Mouse (Mus musculus): Measurements from ENCODE around the gene Prl3d3. TPM values are rescaled to one million over a fixed set of nuclear protein-coding genes. Genes with fewer than 3 reads are reported as not detected.
"Not testable (repeated sequence)": the region's sequence is repeated elsewhere in the genome, so short reads cannot be mapped to it uniquely, and the experiment has no call there.

Prl3d3 gene
- total RNA-seq (2021) = not detected
- long read RNA-seq, experiment 1 = 0 reads
- long read RNA-seq, experiment 2 = 0 reads

GRCm38 (mm10) chr13:27156490-27156889 is at the start of gene Prl3d3:
TSS of gene Prl3d3 (plus strand) at chr13:27156790.
- not testable (repeated sequence) for DNase-seq (ENCODE audit: low spot score in 2 of 2)

GRCm38 (mm10) chr13:27121398-27121797 is 35.2 kb upstream of the Prl3d3 start, which contains the start of gene Prl3d2:
TSS of gene Prl3d2 (plus strand) at chr13:27121698.
- DNase-seq (ENCODE audit: low spot score in 2 of 2) = not testable (repeated sequence)

GRCm38 (mm10) chr13:27148264-27148663 is 8.3 kb upstream of the Prl3d3 start:
- no peak for DNase-seq (ENCODE audit: low spot score in 2 of 2)

- no peak for DNase-seq (ENCODE audit: low spot score in 2 of 2)
Measured at GRCm38 (mm10) chr13:27196359-27196758, 39.8 kb downstream of the Prl3d3 start, which contains the start of gene Prl3c1. TSS of gene Prl3c1 (plus strand) at chr13:27196659.

Other genes starting within 250 kb of the Prl3d3 start
- gene Prl, start 99.2 kb upstream of the Prl3d3 start, total RNA-seq (2021) = not detected
- gene Prl3d1, start 62.6 kb upstream of the Prl3d3 start, total RNA-seq (2021) = not detected
- gene Prl3d2, start 35.1 kb upstream of the Prl3d3 start, total RNA-seq (2021) = not detected
- gene Prl3c1, start 39.9 kb downstream of the Prl3d3 start, total RNA-seq (2021) = not detected
- not detected for gene Prl3b1, start 85.1 kb downstream of the Prl3d3 start, total RNA-seq (2021)
- not detected for gene Prl3a1, start 102.6 kb downstream of the Prl3d3 start, total RNA-seq (2021)
- not detected for gene Prl6a1, start 155.8 kb downstream of the Prl3d3 start, total RNA-seq (2021)
- gene Prl8a2, start 188.9 kb downstream of the Prl3d3 start, total RNA-seq (2021) = not detected
- not detected for gene Prl2b1, start 234.1 kb downstream of the Prl3d3 start, total RNA-seq (2021)